Mouse (Mus musculus) hindbrain, embryonic 13.5 days (tissue): ENCODE data around the gene Stk17b. TPM values are rescaled to one million over a fixed set of nuclear protein-coding genes. Genes with fewer than 3 reads are reported as not detected.
A peak's percentile ranks its signal among the peaks of the same experiment; 100 is the strongest.

Experiments used
- ATAC-seq: fragments of 200-750 bp; cut with Nextera tagmentation; 2 replicates; pipeline ENCODE4 v1.8.0; 2017; ENCODE audit warnings: moderate TSS enrichment; ENCODE audit not compliant: low FRiP score
- H3K27ac ChIP-seq: fragments of 300-500 bp; sonication (generic); 2 replicates; pipeline ENCODE4 v1.5.1; 2015; ENCODE audit warnings: inconsistent platforms, mild to moderate bottlenecking, moderate library complexity
- H3K27me3 ChIP-seq: fragments of 300-500 bp; sonication (generic); 2 replicates; pipeline ENCODE4 v1.6.1; 2015; ENCODE audit warnings: mild to moderate bottlenecking, inconsistent platforms
- H3K36me3 ChIP-seq: fragments of 300-500 bp; sonication (generic); 2 replicates; pipeline ENCODE4 v1.6.1; 2015; ENCODE audit warnings: mild to moderate bottlenecking, inconsistent platforms
- H3K4me1 ChIP-seq: fragments of 300-500 bp; sonication (generic); replicated peaks from 2 replicates; pipeline ENCODE4 v1.6.1; 2015; ENCODE audit warnings: inconsistent platforms
- H3K4me2 ChIP-seq: fragments of 300-500 bp; sonication (generic); 2 replicates; pipeline ENCODE4 v1.6.1; 2015; ENCODE audit warnings: inconsistent platforms, mild to moderate bottlenecking, moderate library complexity
- H3K4me3 ChIP-seq: fragments of 300-500 bp; sonication (generic); 2 replicates; pipeline ENCODE4 v1.5.1; 2015; ENCODE audit warnings: mild to moderate bottlenecking, inconsistent platforms
- H3K9ac ChIP-seq: fragments of 300-500 bp; sonication (generic); 2 replicates; pipeline ENCODE4 v1.6.1; 2015; ENCODE audit warnings: mild to moderate bottlenecking, inconsistent platforms
- H3K9me3 ChIP-seq: fragments of 300-500 bp; sonication (generic); 2 replicates; pipeline ENCODE4 v1.6.1; 2016; ENCODE audit warnings: inconsistent platforms
- WGBS: fragments of 180-500 bp; shearing (Covaris S2); methylation state at CpG from one replicate; pipeline ENCODE4 v1.1.7; 2015; 5-methylcytosine and 5-hydroxymethylcytosine counted together
- polyA plus RNA-seq: library from polyadenylated mRNA; unstranded; fragments of >200 nt; fragmentation: Nextera tagmentation; extraction: Ambion mirVana; gene quantifications from 2 replicates; pipeline ENCODE4 v1.2.1, GENCODE M21; 2015

Gene Stk17b
- 5.0 and 5.5 TPM in 2 replicates for polyA plus RNA-seq

- H3K27ac ChIP-seq = no peak within 1 kb of the TSS
- no peaks in the 10 kb centered on the region for H3K9me3 ChIP-seq
- peak; percentile 99 for ATAC-seq
- peaks cover 8% of the 10 kb centered on the region for H3K4me1 ChIP-seq
- peak within 1 kb of the TSS; percentile 82 for H3K4me3 ChIP-seq
- H3K9ac ChIP-seq = peak within 1 kb of the TSS; percentile 79
- under 1% methylated on average over 80 of the region's 81 CpGs for WGBS
- peak within 1 kb of the TSS; percentile 88 for H3K4me2 ChIP-seq
- no peaks in the 10 kb centered on the region for H3K27me3 ChIP-seq
- no peaks in the 10 kb centered on the region for H3K36me3 ChIP-seq
These were observed at the start of gene Stk17b for GRCm38 (mm10) chr1:53784721-53785418. Stk17b (minus strand) TSS chr1:53785224.

- peaks cover 19% of the 10 kb centered on the region for H3K36me3 ChIP-seq
- no peak overlapping the region for H3K4me2 ChIP-seq
- no peak overlapping the region for H3K27ac ChIP-seq
- H3K27me3 ChIP-seq = peaks cover 4% of the 10 kb centered on the region; the same call in 1 of the 2 replicates
- H3K9ac ChIP-seq = no peak overlapping the region
- WGBS = 92% methylated on average over 5 of the region's 5 CpGs
- H3K9me3 ChIP-seq = no peaks in the 10 kb centered on the region
- H3K4me1 ChIP-seq = no peaks in the 10 kb centered on the region
- ATAC-seq = no peak
- no peak overlapping the region for H3K4me3 ChIP-seq
These were observed 45.3 kb upstream of the Stk17b start for GRCm38 (mm10) chr1:53830286-53830685.

DNA sequence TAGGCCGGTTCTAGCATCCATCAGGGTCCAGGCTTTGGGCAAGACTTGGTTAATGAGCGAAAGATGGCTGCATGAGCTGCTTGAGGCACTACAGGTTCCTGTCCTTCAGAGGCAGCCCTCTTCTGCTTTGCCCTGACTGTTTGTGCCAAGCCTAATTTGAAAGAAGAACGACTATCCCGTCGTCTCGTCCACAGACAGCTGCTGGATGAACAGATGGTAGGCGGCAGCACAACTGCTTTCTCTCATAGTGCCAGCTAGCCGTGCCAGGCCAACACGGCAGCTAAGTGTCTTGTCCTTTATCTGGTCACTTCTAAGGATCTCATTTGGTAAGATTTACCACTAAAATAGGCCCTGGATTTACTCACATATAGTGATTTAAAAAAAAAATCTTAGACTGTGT lies 44.1 kb upstream of the Stk17b start:
- 78% methylated on average over 9 of the region's 9 CpGs for WGBS
- Histone ChIP-seq H3K4me2 (no peak overlapping the region), H3K9ac (no peak overlapping the region), H3K36me3 (peaks cover 19% of the 10 kb centered on the region), H3K27me3 (peaks cover 6% of the 10 kb centered on the region; the same call in 1 of the 2 replicates), H3K9me3 (no peaks in the 10 kb centered on the region), H3K4me3 (no peak overlapping the region), H3K4me1 (peaks cover 1% of the 10 kb centered on the region), H3K27ac (peak overlapping the region; percentile 8; the same call in 1 of the 2 replicates)
- ATAC-seq = peak; percentile 54; the same call in 1 of the 2 replicates

GRCm38 (mm10) chr1:53824446-53825337 lies 39.7 kb upstream of the Stk17b start:
- ATAC-seq = 0 out of 2 replicates have a peak, but pooled peaks have one; percentile 2
- no peak overlapping the region for H3K4me2 ChIP-seq
- no peak overlapping the region for H3K27ac ChIP-seq
- H3K27me3 ChIP-seq = peaks cover 6% of the 10 kb centered on the region; the same call in 1 of the 2 replicates
- H3K9ac ChIP-seq = no peak overlapping the region
- no peaks in the 10 kb centered on the region for H3K9me3 ChIP-seq
- 82% methylated on average over 9 of the region's 9 CpGs for WGBS
- no peak overlapping the region for H3K4me3 ChIP-seq
- H3K4me1 ChIP-seq = peaks cover 13% of the 10 kb centered on the region
- peaks cover 4% of the 10 kb centered on the region for H3K36me3 ChIP-seq

DNA sequence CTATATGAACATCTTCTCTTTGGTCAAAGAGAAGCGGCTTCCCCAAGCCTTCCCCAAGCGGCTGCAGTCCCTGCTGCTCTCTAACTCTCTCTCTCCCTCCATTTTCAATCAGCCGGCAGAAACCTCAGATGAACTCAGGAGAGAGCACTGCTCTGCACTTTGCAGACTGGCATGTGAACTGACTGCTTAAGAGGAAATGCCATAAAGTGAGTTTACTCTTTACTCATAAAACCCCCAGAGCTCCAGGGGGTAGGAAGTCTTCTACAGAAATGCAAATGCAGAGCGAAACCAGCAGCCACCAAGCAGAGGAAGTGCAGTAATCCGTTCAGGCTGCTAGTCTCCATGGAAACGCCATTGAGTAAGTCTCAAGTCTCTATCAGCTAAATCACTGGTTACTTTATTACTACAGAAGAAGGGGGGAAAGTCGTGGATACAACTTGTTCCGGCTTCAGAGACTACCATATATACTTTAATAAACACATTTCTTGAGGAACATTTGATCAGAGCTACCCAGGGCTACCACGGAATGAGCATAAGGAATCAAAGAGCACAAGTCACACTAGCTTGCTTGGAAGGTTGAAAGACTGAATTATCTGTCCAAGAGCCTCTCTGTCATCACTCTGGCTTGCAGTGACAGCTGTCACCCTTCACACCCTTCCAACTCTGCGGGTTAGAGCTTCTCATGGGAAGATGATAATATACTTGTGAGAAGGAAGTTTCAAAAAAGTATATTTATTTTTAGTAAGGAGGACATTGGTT lies 38.8 kb upstream of the Stk17b start:
- 5% methylated on average over 10 of the region's 10 CpGs for WGBS
- Histone ChIP-seq H3K4me3 (no peak overlapping the region), H3K4me2 (peak overlapping the region; percentile 29), H3K9me3 (no peaks in the 10 kb centered on the region), H3K27ac (peak overlapping the region; percentile 68), H3K27me3 (peaks cover 9% of the 10 kb centered on the region; the same call in 1 of the 2 replicates), H3K9ac (no peak overlapping the region), H3K36me3 (peaks cover 4% of the 10 kb centered on the region), H3K4me1 (peaks cover 13% of the 10 kb centered on the region)
- peak; percentile 93 for ATAC-seq

DNA sequence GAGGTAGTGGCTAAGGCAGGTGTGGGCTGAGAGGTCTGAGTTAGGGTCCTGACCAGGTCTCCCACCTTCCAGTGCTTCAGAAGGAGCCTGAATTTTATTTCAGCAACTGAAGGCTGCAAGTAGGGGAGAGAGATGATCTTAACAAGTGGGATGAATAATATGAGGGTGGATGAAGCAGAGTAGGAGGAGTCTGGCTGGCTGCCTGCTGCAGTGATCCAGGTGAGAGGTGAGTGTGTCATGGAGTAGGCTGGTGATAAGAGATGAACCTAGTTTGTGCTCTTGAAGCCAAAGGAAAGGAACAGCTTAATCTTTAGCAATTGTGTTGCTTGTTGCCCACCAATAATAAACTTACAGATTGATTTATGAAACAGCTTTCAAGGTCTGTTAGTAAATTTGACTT lies 37.0 kb upstream of the Stk17b start:
- Histone ChIP-seq H3K27ac (no peak overlapping the region), H3K4me1 (peaks cover 13% of the 10 kb centered on the region), H3K4me3 (no peak overlapping the region), H3K36me3 (peaks cover 4% of the 10 kb centered on the region), H3K9ac (no peak overlapping the region), H3K4me2 (no peak overlapping the region), H3K9me3 (no peaks in the 10 kb centered on the region), H3K27me3 (peaks cover 9% of the 10 kb centered on the region; the same call in 1 of the 2 replicates)
- no peak for ATAC-seq

DNA sequence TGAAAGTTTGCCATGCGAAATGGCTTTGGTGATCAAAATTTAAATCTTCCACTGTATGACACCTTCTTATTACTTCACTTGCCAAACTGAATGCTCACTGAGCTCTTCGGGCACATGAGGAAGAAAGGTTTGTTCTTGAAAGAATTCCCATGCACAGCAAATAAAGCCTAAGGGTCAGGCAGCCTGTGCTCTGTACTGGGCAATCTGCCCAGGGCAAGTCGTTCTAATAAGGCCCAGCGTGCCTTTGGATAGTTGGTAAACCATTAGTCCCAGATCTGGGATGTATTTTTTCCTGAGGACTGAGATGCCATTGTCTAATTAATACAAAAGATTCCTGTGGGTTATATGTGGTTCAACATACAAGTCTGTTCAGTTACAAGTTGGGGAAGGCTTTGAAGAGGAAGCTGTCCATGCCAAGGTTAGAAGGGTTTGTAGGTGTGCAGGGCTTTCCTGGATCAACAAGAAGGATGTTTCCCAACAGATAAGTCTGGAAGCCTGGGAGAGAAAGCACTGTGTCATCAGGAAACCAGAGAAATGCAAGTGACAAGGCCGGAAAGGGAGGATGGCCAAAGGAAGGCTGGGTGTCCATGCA lies 35.1 kb upstream of the Stk17b start:
- ATAC-seq = no peak

DNA sequence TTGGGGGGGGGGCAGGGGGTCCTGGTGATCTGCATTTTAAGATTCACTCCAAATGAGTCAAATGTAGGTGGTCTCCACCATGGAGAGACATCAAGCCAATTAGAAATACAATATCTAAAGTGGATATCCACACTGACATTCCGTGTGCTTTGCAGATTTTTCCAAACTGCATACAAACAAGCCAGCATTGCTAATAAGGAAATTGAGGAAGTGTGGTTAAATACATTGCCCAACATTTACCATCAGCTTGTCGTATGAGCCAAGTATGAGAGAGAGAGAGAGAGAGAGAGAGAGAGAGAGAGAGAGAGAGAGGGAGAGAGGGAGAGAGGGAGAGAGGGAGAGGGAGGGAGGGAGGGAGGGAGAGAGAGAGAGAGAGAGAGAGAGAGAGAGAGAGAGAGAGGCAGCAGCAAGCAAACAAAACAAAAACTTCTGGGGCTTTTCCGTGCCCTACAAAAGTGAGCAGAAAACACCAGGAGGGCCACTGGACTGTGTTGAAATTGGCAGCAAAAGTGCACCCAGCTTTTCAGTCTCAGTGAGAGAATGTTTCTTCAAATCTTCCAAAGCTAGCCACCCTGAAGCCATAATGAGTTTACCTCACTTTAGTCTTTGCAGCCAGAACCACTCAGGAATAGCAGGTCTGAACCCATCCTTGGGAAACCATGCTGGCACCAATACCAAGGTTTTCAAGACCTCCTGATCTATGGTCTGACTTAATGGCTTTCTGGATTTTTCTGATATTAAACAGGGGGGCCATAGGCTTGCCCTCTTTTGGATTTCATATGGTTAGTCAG lies 33.2 kb upstream of the Stk17b start:
- H3K4me3 ChIP-seq = no peak overlapping the region
- no peak for ATAC-seq
- no peaks in the 10 kb centered on the region for H3K9me3 ChIP-seq
- peaks cover 3% of the 10 kb centered on the region for H3K36me3 ChIP-seq
- no peak overlapping the region for H3K4me2 ChIP-seq
- no peak overlapping the region for H3K9ac ChIP-seq
- peaks cover 3% of the 10 kb centered on the region for H3K4me1 ChIP-seq
- 0 out of 2 replicates have a peak, but pooled peaks cover 3% of the 10 kb centered on the region for H3K27me3 ChIP-seq
- H3K27ac ChIP-seq = no peak overlapping the region
- 55% methylated on average over 3 of the region's 3 CpGs for WGBS

More for the DNA sequence above, 35.1 kb upstream of the Stk17b start:
- no peak overlapping the region for H3K9ac ChIP-seq
- H3K9me3 ChIP-seq = no peaks in the 10 kb centered on the region
- WGBS = 67% methylated on average over 5 of the region's 5 CpGs
- H3K27ac ChIP-seq = no peak overlapping the region
- H3K27me3 ChIP-seq = 0 out of 2 replicates have a peak, but pooled peaks cover 4% of the 10 kb centered on the region
- H3K4me3 ChIP-seq = no peak overlapping the region
- H3K4me1 ChIP-seq = peaks cover 13% of the 10 kb centered on the region
- H3K4me2 ChIP-seq = no peak overlapping the region
- no peaks in the 10 kb centered on the region; the same call in 1 of the 2 replicates for H3K36me3 ChIP-seq

DNA sequence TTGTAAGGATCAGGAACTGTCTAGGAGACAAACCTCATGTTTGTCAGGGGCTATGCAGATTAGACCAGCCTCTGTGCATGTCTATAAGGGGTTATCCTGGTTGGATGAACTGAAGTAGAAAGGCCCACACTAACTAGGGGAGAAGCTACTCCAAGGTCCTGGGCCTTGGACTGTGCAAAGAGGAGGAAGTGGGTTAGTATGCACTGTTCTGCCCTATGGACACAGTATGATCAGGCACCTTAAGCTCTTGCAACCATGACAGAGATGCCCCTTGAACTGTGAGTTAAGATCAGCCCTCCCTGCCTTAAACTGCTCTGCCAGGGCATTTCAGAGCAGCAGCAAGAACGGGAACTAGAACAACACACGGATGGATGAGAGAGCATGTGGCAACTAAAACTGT lies 31.3 kb upstream of the Stk17b start:
- H3K27me3 ChIP-seq = 0 out of 2 replicates have a peak, but pooled peaks cover 3% of the 10 kb centered on the region
- no peak overlapping the region for H3K9ac ChIP-seq
- H3K4me3 ChIP-seq = no peak overlapping the region
- H3K27ac ChIP-seq = no peak overlapping the region
- WGBS = 80% methylated on average over 2 of the region's 2 CpGs
- H3K9me3 ChIP-seq = no peaks in the 10 kb centered on the region
- no peaks in the 10 kb centered on the region for H3K4me1 ChIP-seq
- no peak for ATAC-seq
- H3K4me2 ChIP-seq = no peak overlapping the region
- H3K36me3 ChIP-seq = peaks cover 9% of the 10 kb centered on the region

DNA sequence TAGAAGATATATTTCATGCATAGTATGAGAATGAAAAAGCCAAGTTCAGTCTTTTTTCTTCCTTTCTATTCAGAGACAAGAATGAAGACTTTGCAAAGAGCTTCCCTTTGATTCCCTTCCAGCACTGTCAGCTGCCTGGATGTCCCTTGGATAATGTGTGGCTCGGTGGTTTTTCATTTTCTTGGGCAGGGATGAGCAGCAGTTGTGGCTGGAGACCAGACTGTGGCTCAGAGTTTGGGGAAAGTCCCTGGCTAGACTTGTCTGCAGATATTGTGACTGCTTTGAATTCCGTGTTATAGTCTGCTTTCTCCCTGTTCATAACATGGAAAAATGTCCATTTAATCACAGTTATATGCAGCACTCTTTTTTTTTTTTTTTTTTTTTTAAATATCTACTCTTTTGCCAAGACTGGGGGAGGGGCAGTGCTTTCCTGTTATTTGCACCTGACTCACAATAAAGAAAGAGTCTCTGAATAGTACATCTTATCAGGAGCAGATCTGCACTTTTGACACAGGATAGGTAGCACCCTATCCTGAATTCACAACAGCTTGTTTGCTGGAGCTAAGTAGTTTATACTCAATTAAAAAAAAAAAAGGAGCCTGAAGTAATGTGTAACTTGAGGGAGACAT lies 29.2 kb upstream of the Stk17b start:
- Histone ChIP-seq H3K9ac (no peak overlapping the region), H3K27ac (no peak overlapping the region), H3K4me2 (no peak overlapping the region), H3K4me3 (no peak overlapping the region), H3K4me1 (no peaks in the 10 kb centered on the region), H3K9me3 (no peaks in the 10 kb centered on the region), H3K36me3 (peaks cover 9% of the 10 kb centered on the region), H3K27me3 (no peaks in the 10 kb centered on the region)
- no peak for ATAC-seq
- WGBS = 59% methylated on average over 2 of the region's 2 CpGs

GRCm38 (mm10) chr1:53811919-53812318 lies 26.9 kb upstream of the Stk17b start:
- 79% methylated on average over 4 of the region's 4 CpGs for WGBS
- Histone ChIP-seq H3K4me1 (no peaks in the 10 kb centered on the region), H3K4me2 (no peak overlapping the region), H3K9ac (no peak overlapping the region), H3K27ac (no peak overlapping the region), H3K27me3 (no peaks in the 10 kb centered on the region), H3K9me3 (no peaks in the 10 kb centered on the region), H3K36me3 (peaks cover 9% of the 10 kb centered on the region), H3K4me3 (no peak overlapping the region)
- no peak for ATAC-seq
